Comparison of ENCODE assay signal across 12 mouse cellular contexts in the genomic region with DNA sequence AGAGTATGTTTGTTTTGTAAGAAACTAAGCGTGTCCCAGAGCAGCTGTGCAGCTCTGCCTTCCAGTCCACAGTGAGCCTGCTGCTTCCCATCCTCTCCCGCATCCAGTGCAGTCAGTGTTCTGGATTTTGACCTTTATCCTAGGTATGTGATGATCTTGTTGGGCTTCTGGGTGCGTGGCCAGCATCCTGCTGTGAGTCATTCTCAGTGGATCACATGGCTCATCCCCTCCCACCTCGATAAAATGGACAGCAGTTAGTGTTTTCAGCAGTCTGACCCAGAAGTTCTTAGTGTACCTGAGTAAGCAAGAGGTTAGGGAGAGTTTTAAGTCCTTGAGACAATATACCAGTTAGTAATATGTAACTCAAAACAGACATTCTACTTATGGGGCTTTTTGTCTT. TPM values are rescaled to one million over a fixed set of nuclear protein-coding genes. Genes with fewer than 3 reads are reported as not detected.
DNase-seq lines count a peak whose midpoint lies in the region; ATAC-seq and TF ChIP-seq lines count a peak whose summit lies in the region.
"Had no signal": no experiment of that assay in that cellular context is flagged by ENCODE, and none has a peak within 500 bp of the region (broad histone marks: within the 10 kb centered on the region; RNA-seq: fewer than 3 reads in every experiment).

No protein-coding gene starts in this region.

- TF ChIP-seq EP300 in stomach, postnatal 0 days (optimal IDR thresholded peaks at IDR 0.05): no peak

- no peak overlapping the region for H3K4me2 ChIP-seq in stomach, postnatal 0 days (replicated peaks; ENCODE audit: low read depth)
- H3K4me2 ChIP-seq: limb, embryonic 13.5 days had no signal

- no peaks in the 10 kb centered on the region for H3K9me3 ChIP-seq in stomach, postnatal 0 days (ENCODE audit: control insufficient read depth, low read length)
- H3K9me3 ChIP-seq: hindbrain, embryonic 10.5 days; limb, embryonic 13.5 days; megakaryocyte, embryonic 14.5 days had no signal

- DNase-seq in heart, postnatal 10 days: peak; percentile 25 to 48
- no peak for DNase-seq in heart, postnatal 25 days (ENCODE audit: low spot score)
- peak; percentile 13 for DNase-seq in right cerebral cortex, adult 18-20 months
- no peak for DNase-seq in right cerebral cortex, postnatal 10 days (ENCODE audit: low spot score in 2 of 2)
- DNase-seq in adipocyte (ENCODE audit: low spot score): peak; percentile 16
- DNase-seq in stomach, postnatal 0 days (ENCODE audit: low spot score): no peak
- no peak for DNase-seq in urinary bladder, postnatal 10 days (ENCODE audit: low spot score)

- peak; percentile 63; the same call in 1 of the 2 replicates for ATAC-seq in stomach, postnatal 0 days (ENCODE audit: low FRiP score, low TSS enrichment)
- ATAC-seq: activated CD4-positive, CD25-positive, alpha-beta regulatory T cell, adult 4 months had no signal

- WGBS in stomach, postnatal 0 days: 42% methylated on average over 4 of the region's 4 CpGs

- intact Hi-C loops in heart, postnatal 10 days (cut with DNase I): no loop called here
- intact Hi-C loops in heart, postnatal 25 days (cut with DNase I): loop anchor here (5.0 to 10.0 kb wide), 2 partner anchors 95 to 217 kb away; a partner anchor contains a TSS

- H3K36me3 ChIP-seq in stomach, postnatal 0 days (ENCODE audit: control insufficient read depth, insufficient read depth, low read length): no peaks in the 10 kb centered on the region
- H3K36me3 ChIP-seq: hindbrain, embryonic 10.5 days had no signal

- no peaks in the 10 kb centered on the region for H3K27me3 ChIP-seq in stomach, postnatal 0 days (ENCODE audit: control insufficient read depth, insufficient read depth, low read length)
- H3K27me3 ChIP-seq: limb, embryonic 13.5 days; megakaryocyte, embryonic 14.5 days had no signal

- H3K27ac ChIP-seq in stomach, postnatal 0 days (replicated peaks): no peak overlapping the region
- H3K27ac ChIP-seq: hindbrain, embryonic 10.5 days; kidney, postnatal 0 days; limb, embryonic 13.5 days had no signal

- no peak for TF ChIP-seq CTCF in stomach, postnatal 0 days (IDR thresholded peaks at IDR 0.05; ENCODE audit: low read depth)

- no peaks in the 10 kb centered on the region for H3K4me1 ChIP-seq in stomach, postnatal 0 days (replicated peaks; ENCODE audit: control insufficient read depth, insufficient read depth)

- no peak overlapping the region for H3K4me3 ChIP-seq in stomach, postnatal 0 days (ENCODE audit: low read depth, low read length)
- H3K4me3 ChIP-seq: hindbrain, embryonic 10.5 days; limb, embryonic 13.5 days; megakaryocyte, embryonic 14.5 days had no signal

- no peak overlapping the region for H3K9ac ChIP-seq in stomach, postnatal 0 days (ENCODE audit: low read length)
- H3K9ac ChIP-seq: limb, embryonic 13.5 days had no signal

RNA-seq across cellular contexts. Expression of a gene that starts 36.4 kb away (rescaled TPM):
- 10 to 100 TPM; 17.5 to 20.5 TPM for total RNA-seq in heart, postnatal 10 days (2021)
- total RNA-seq in heart, postnatal 25 days (2021): 10 to 100 TPM; 19.6 to 20.3 TPM
- polyA plus RNA-seq in stomach, postnatal 0 days (2015; fragmentation: Nextera tagmentation; extraction: Ambion mirVana): 14.5 and 17.2 TPM in 2 replicates

Comparison
In these comparisons a context has a peak if more than half of its experiments do, and no peak if none do; other contexts are left out.
1. DNase-seq: peak in heart, postnatal 10 days (2 of 2), right cerebral cortex, adult 18-20 months (single experiment) and adipocyte (single experiment); none in heart, postnatal 25 days (single experiment), right cerebral cortex, postnatal 10 days (0 of 2), stomach, postnatal 0 days (single experiment) and urinary bladder, postnatal 10 days (single experiment).